Mouse (Mus musculus) heart, embryonic 10.5 days (tissue): Measurements from ENCODE around the gene Smg7. TPM values are rescaled to one million over a fixed set of nuclear protein-coding genes. Genes with fewer than 3 reads are reported as not detected.
"Not testable (repeated sequence)": the region's sequence is repeated elsewhere in the genome, so short reads cannot be mapped to it uniquely, and the experiment has no call there.

Experiments
- DNase-seq: peaks from one replicate; pipeline ENCODE4 v3.0.0-alpha.2; 2017; ENCODE audit warnings: low spot score
- H3K27ac ChIP-seq: fragments of 300-500 bp; sonication (generic); 2 replicates; pipeline ENCODE4 v1.5.1; 2016; ENCODE audit warnings: mild to moderate bottlenecking
- H3K27me3 ChIP-seq: fragments of 300-500 bp; sonication (generic); 2 replicates; pipeline ENCODE4 v1.6.1; 2016; ENCODE audit warnings: mild to moderate bottlenecking; ENCODE audit not compliant: poor library complexity, insufficient read depth, severe bottlenecking
- H3K36me3 ChIP-seq: fragments of 300-500 bp; sonication (generic); 2 replicates; pipeline ENCODE4 v1.6.1; 2016; ENCODE audit warnings: mild to moderate bottlenecking, moderate library complexity
- H3K4me1 ChIP-seq: fragments of 300-500 bp; sonication (generic); 2 replicates; pipeline ENCODE4 v1.6.1; 2016; ENCODE audit warnings: mild to moderate bottlenecking
- H3K4me3 ChIP-seq: fragments of 300-500 bp; sonication (generic); 2 replicates; pipeline ENCODE4 v1.5.1; 2016; ENCODE audit warnings: mild to moderate bottlenecking, moderate library complexity
- H3K9me3 ChIP-seq: fragments of 300-500 bp; sonication (generic); 2 replicates; pipeline ENCODE4 v1.6.1; 2016; ENCODE audit warnings: mild to moderate bottlenecking, moderate library complexity
- WGBS: fragments of 180-500 bp; shearing (Covaris S2); methylation state at CpG from one replicate; pipeline ENCODE4 v1.1.7; 2016; 5-methylcytosine and 5-hydroxymethylcytosine counted together
- polyA plus RNA-seq: library from polyadenylated mRNA; unstranded; fragments of >200 nt; fragmentation: Nextera tagmentation; extraction: Ambion mirVana; gene quantifications from 2 replicates; pipeline ENCODE4 v1.2.1, GENCODE M21; 2016

The Smg7 gene
- polyA plus RNA-seq, 1 experiment from 2014 or later = 25.9 TPM

- no peaks in the 10 kb centered on the region for H3K27me3 ChIP-seq
- H3K4me1 ChIP-seq = peaks cover 15% of the 10 kb centered on the region
- H3K36me3 ChIP-seq = 0 out of 2 replicates have a peak, but pooled peaks cover 3% of the 10 kb centered on the region
- under 1% methylated on average over 59 of the region's 69 CpGs for WGBS
- peak; percentile 98 for DNase-seq
- peak overlapping the region; percentile 98 for H3K4me3 ChIP-seq
- peak overlapping the region; percentile 99 for H3K27ac ChIP-seq
- H3K9me3 ChIP-seq = no peaks in the 10 kb centered on the region
These were observed 445 bp upstream of the Smg7 start for GRCm38 (mm10) chr1:152902665-152903516.

- Histone ChIP-seq H3K27ac (peak overlapping the region; percentile 99; the same call in 1 of the 2 replicates), H3K27me3 (no peaks in the 10 kb centered on the region), H3K4me1 (peaks cover 15% of the 10 kb centered on the region), H3K4me3 (peak overlapping the region; percentile 98), H3K36me3 (0 out of 2 replicates have a peak, but pooled peaks cover 3% of the 10 kb centered on the region), H3K9me3 (no peaks in the 10 kb centered on the region)
- DNase-seq = no peak
- WGBS = 6% methylated on average over 6 of the region's 6 CpGs
These were observed 1.1 kb downstream of the Smg7 start for GRCm38 (mm10) chr1:152901419-152901764.

- H3K9me3 ChIP-seq, H3K27me3 ChIP-seq, H3K4me1 ChIP-seq, H3K4me3 ChIP-seq, DNase-seq, H3K36me3 ChIP-seq, H3K27ac ChIP-seq: not testable (repeated sequence)
- 89% methylated on average over 4 of the region's 5 CpGs for WGBS
These were observed 14.4 kb downstream of the Smg7 start for GRCm38 (mm10) chr1:152888086-152888485.

- WGBS = 69% methylated on average over 3 of the region's 3 CpGs
These were observed 31.4 kb downstream of the Smg7 start for GRCm38 (mm10) chr1:152871031-152871430.

GRCm38 (mm10) chr1:152869901-152870300, 32.5 kb downstream of the Smg7 start:
- Histone ChIP-seq H3K36me3 (peaks cover 48% of the 10 kb centered on the region), H3K4me3 (no peak overlapping the region), H3K27ac (no peak overlapping the region), H3K9me3 (no peaks in the 10 kb centered on the region), H3K4me1 (0 out of 2 replicates have a peak, but pooled peaks cover 3% of the 10 kb centered on the region), H3K27me3 (no peaks in the 10 kb centered on the region)
- WGBS = 62% methylated on average over 6 of the region's 6 CpGs
- DNase-seq = no peak

More at GRCm38 (mm10) chr1:152871031-152871430, 31.4 kb downstream of the Smg7 start:
- Histone ChIP-seq H3K9me3 (no peaks in the 10 kb centered on the region), H3K27me3 (no peaks in the 10 kb centered on the region), H3K4me3 (no peak overlapping the region), H3K36me3 (peaks cover 37% of the 10 kb centered on the region), H3K4me1 (0 out of 2 replicates have a peak, but pooled peaks cover 3% of the 10 kb centered on the region), H3K27ac (no peak overlapping the region)
- no peak for DNase-seq

GRCm38 (mm10) chr1:152846856-152847255, 55.6 kb downstream of the Smg7 start:
- H3K4me1 ChIP-seq = no peaks in the 10 kb centered on the region; the same call in 1 of the 2 replicates
- peaks cover 86% of the 10 kb centered on the region for H3K36me3 ChIP-seq
- H3K27ac ChIP-seq = no peak overlapping the region
- no peaks in the 10 kb centered on the region for H3K27me3 ChIP-seq
- no peak for DNase-seq
- no peaks in the 10 kb centered on the region for H3K9me3 ChIP-seq
- H3K4me3 ChIP-seq = no peak overlapping the region
- WGBS = 91% methylated on average over 2 of the region's 2 CpGs

- Histone ChIP-seq H3K4me3 (no peak overlapping the region), H3K36me3 (peaks cover 88% of the 10 kb centered on the region), H3K27me3 (no peaks in the 10 kb centered on the region), H3K4me1 (no peaks in the 10 kb centered on the region; the same call in 1 of the 2 replicates), H3K9me3 (no peaks in the 10 kb centered on the region), H3K27ac (no peak overlapping the region)
- WGBS = 74% methylated on average over 3 of the region's 3 CpGs
- DNase-seq = no peak
These were observed 57.2 kb downstream of the Smg7 start for GRCm38 (mm10) chr1:152845211-152845730.

- Histone ChIP-seq H3K4me3 (no peak overlapping the region), H3K36me3 (peaks cover 92% of the 10 kb centered on the region), H3K9me3 (no peaks in the 10 kb centered on the region), H3K27me3 (no peaks in the 10 kb centered on the region), H3K4me1 (no peaks in the 10 kb centered on the region; the same call in 1 of the 2 replicates), H3K27ac (no peak overlapping the region)
- WGBS = 89% methylated on average over 1 of the region's 1 CpGs
- no peak for DNase-seq
These were observed 57.8 kb downstream of the Smg7 start for GRCm38 (mm10) chr1:152844634-152845033.

- Histone ChIP-seq H3K27me3 (no peaks in the 10 kb centered on the region), H3K4me1 (no peaks in the 10 kb centered on the region; the same call in 1 of the 2 replicates), H3K9me3 (no peaks in the 10 kb centered on the region), H3K4me3 (no peak overlapping the region), H3K27ac (no peak overlapping the region), H3K36me3 (peaks cover 95% of the 10 kb centered on the region)
- 91% methylated on average over 2 of the region's 2 CpGs for WGBS
- no peak for DNase-seq
These were observed 61.4 kb downstream of the Smg7 start for GRCm38 (mm10) chr1:152841057-152841456.

- H3K4me1 ChIP-seq = no peaks in the 10 kb centered on the region; the same call in 1 of the 2 replicates
- 87% methylated on average over 3 of the region's 3 CpGs for WGBS
- DNase-seq = no peak
- H3K4me3 ChIP-seq = no peak overlapping the region
- H3K27ac ChIP-seq = no peak overlapping the region
- H3K27me3 ChIP-seq = no peaks in the 10 kb centered on the region
- no peaks in the 10 kb centered on the region for H3K9me3 ChIP-seq
- H3K36me3 ChIP-seq = peaks cover 95% of the 10 kb centered on the region
These were observed 62.1 kb downstream of the Smg7 start for GRCm38 (mm10) chr1:152840343-152840742.

GRCm38 (mm10) chr1:152838841-152839240, 63.6 kb downstream of the Smg7 start:
- DNase-seq = no peak
- WGBS = 88% methylated on average over 12 of the region's 12 CpGs
- Histone ChIP-seq H3K27ac (no peak overlapping the region), H3K9me3 (no peaks in the 10 kb centered on the region), H3K27me3 (no peaks in the 10 kb centered on the region), H3K4me3 (no peak overlapping the region), H3K36me3 (peaks cover 83% of the 10 kb centered on the region), H3K4me1 (no peaks in the 10 kb centered on the region)

- DNase-seq = no peak
- H3K27ac ChIP-seq = no peak overlapping the region
- 85% methylated on average over 11 of the region's 11 CpGs for WGBS
- H3K4me1 ChIP-seq = no peaks in the 10 kb centered on the region
- no peaks in the 10 kb centered on the region for H3K27me3 ChIP-seq
- H3K4me3 ChIP-seq = no peak overlapping the region
- no peaks in the 10 kb centered on the region for H3K9me3 ChIP-seq
- H3K36me3 ChIP-seq = peaks cover 77% of the 10 kb centered on the region
These were observed 64.3 kb downstream of the Smg7 start for GRCm38 (mm10) chr1:152838026-152838702.

GRCm38 (mm10) chr1:152835061-152835460, 67.4 kb downstream of the Smg7 start:
- WGBS = 94% methylated on average over 3 of the region's 3 CpGs
- DNase-seq = no peak
- no peaks in the 10 kb centered on the region for H3K4me1 ChIP-seq
- H3K27me3 ChIP-seq = no peaks in the 10 kb centered on the region
- H3K36me3 ChIP-seq = peaks cover 50% of the 10 kb centered on the region
- H3K9me3 ChIP-seq = no peaks in the 10 kb centered on the region
- H3K4me3 ChIP-seq = no peak overlapping the region
- no peak overlapping the region for H3K27ac ChIP-seq
